Mouse (Mus musculus) left cerebral cortex, postnatal 36 days (tissue): ENCODE data around the gene Hapln2. TPM values are rescaled to one million over a fixed set of nuclear protein-coding genes. Genes with fewer than 3 reads are reported as not detected.

Experiments used
- DNase-seq, 2 experiments: peaks; one replicate each; pipeline ENCODE4 v3.0.0; 2021 to 2022; ENCODE audit warnings: low spot score in 2 of 2, mixed read lengths in 1 of 2
- intact Hi-C: fragments of 180-260 bp; cut with DNase I; formaldehyde crosslinking; loops from one replicate; pipeline ENCODE4 v1.15.1; 2025
- total RNA-seq, 2 experiments: library from RNA; stranded (reverse); gene quantifications; 2 replicates each; pipeline ENCODE4 v1.2.3; 2021

The Hapln2 gene
- total RNA-seq, 2 experiments from 2014 or later: 14.5 to 15.4 TPM

- no peak for DNase-seq
- intact Hi-C loops: loop anchor here (2.0 kb wide), 1 partner anchor 60 kb away; no protein-coding TSS in a partner anchor
These were observed 16.6 kb downstream of the Hapln2 start for GRCm38 (mm10) chr3:88010634-88011265.

GRCm38 (mm10) chr3:88005822-88006786 lies 21.3 kb downstream of the Hapln2 start:
- DNase-seq: no peak
- intact Hi-C loops: loop anchor here (10.0 kb wide), 1 partner anchor 269 kb away; no protein-coding TSS in a partner anchor

- intact Hi-C loops: loop anchor here (10.0 kb wide), 1 partner anchor 272 kb away; no protein-coding TSS in a partner anchor
- DNase-seq: no peak
These were observed 24.9 kb downstream of the Hapln2 start for GRCm38 (mm10) chr3:88002291-88002976.

- intact Hi-C loops: loop anchor here (10.0 kb wide), 1 partner anchor 274 kb away; no protein-coding TSS in a partner anchor
These were observed 26.4 kb downstream of the Hapln2 start for GRCm38 (mm10) chr3:88000816-88001595.

DNA sequence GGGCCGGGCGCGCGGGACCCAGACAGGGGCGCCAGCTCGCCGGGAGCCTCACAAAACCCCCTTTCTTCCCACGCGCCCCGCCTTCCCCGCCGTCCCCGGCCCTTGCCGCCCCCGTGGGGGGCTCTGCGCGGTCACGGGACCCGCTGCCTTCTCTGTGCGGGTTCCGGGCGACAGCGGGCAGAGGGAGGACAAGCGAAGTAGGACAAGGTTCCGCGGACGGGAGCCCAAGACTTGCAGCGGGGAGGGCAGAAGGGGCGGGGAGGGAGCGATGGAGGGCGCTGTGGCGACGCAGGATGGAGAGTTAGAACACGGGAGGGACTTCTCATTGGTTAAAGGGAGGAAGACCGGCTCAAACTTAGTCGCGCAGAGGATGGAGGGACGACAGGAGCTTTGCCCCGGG lies 27.2 kb downstream of the Hapln2 start, which contains the start of gene Bcan:
Gene Bcan, minus strand, starts transcription at position 50 of the 400 bp plus-strand sequence.
- intact Hi-C loops: loop anchor here (10.0 kb wide), 1 partner anchor 275 kb away; no protein-coding TSS in a partner anchor
- peak; percentile 48 to 59 for DNase-seq

More at GRCm38 (mm10) chr3:88000816-88001595, 26.4 kb downstream of the Hapln2 start:
- DNase-seq: no peak

DNA sequence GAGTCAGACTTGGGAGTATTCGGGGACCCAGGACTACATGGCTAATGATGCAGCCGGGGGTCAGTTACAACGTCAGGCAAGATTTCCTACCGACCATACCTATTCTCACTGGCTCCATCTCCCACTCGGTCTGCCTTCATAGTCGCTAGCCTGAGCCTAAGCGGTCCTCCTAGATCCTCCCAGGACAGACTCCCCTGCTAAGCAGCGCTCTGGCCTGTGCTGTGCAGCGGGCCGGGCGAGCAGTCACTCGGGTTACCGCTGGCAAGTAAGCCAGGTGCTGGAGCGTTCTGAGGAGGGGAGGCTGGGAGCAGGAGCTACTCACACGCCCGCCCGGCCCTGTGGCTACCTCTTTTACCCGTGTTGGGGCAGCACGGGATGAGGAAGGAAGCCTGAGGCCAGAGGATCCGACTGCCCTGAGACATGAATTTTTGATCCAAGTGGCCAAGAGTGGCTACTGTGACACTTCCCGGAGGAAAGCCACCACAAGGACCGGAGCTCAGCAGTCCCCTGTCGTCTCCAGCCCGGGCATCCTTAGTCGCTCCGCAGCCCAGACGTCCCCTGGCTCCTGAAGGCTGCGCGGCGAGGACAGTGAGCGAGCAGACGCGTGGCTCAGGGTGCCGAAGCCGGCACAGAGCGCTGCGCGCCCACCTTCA lies 28.0 kb downstream of the Hapln2 start:
- intact Hi-C loops: no loop called here
- DNase-seq: no peak

DNA sequence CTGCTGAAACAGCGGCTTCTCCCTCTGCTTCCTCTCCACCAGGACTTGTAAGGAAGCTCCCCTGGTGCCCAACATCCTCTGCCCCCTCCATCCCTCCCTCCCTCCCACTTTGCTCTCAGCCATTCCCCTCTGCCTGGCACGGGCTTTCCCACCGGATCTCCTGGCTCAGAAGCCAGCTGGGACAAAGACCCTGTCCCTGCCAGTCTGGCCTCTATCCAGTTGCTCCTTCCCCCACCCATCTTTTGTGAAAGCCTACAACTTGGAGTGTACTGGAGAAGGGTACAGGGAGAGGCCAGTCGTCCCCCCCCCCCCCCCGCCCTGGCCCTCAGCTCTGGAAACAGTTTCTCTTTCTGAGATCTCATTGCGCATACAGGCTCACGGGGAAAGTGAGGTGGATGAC lies 28.6 kb downstream of the Hapln2 start:
- DNase-seq: peak in 1 of 2 experiments; percentile 46
- intact Hi-C loops: no loop called here

GRCm38 (mm10) chr3:87996971-87997614 lies 30.3 kb downstream of the Hapln2 start:
- DNase-seq: no peak

DNA sequence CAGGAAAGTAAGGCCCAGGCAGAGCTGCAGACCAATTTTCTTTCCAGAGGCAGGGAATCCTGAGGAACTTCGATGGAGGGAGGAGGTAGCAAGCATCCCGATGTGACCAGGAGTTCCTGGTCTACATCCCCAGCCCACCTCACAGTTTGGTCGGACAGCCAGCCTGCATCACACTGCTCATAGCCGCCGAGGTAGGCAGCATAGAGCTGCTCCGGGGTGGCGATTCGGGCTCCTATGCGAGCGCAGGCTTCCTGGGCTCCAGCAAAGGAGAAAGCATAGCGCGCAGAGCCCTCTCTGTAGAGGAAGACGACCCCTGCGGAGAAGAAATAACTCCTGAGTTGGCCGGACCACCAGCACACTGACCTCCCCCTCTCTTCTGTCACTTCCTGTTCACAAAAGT lies 31.0 kb downstream of the Hapln2 start:
- intact Hi-C loops: no loop called here

More at GRCm38 (mm10) chr3:87996971-87997614, 30.3 kb downstream of the Hapln2 start:
- intact Hi-C loops: no loop called here

GRCm38 (mm10) chr3:87995331-87995730 lies 32.1 kb downstream of the Hapln2 start:
- DNase-seq: no peak
- intact Hi-C loops: no loop called here

More for the DNA sequence above, 31.0 kb downstream of the Hapln2 start:
- DNase-seq: no peak

GRCm38 (mm10) chr3:87993436-87993835 lies 33.9 kb downstream of the Hapln2 start:
- DNase-seq: no peak
- intact Hi-C loops: no loop called here

DNA sequence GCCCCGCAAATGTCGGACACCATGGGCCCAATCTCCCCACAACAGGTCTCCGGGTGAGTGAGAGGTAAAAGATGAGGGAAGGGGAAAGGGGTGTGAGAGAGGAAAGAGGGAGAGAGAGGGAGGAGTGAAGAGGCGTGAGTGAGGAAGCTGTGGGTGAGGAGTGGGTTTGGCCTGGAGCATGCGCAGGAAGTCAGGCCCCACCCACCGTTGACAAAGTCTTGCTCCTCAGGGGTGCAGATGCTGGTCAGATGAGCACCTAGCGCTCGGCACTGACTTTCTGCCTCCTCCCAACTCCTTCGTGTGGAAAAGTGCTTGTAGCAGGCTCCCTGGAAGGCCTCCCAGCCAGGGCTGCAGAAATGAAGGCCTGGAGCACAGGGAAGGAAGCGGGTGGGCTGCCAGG lies 37.4 kb downstream of the Hapln2 start:
- intact Hi-C loops: no loop called here

DNA sequence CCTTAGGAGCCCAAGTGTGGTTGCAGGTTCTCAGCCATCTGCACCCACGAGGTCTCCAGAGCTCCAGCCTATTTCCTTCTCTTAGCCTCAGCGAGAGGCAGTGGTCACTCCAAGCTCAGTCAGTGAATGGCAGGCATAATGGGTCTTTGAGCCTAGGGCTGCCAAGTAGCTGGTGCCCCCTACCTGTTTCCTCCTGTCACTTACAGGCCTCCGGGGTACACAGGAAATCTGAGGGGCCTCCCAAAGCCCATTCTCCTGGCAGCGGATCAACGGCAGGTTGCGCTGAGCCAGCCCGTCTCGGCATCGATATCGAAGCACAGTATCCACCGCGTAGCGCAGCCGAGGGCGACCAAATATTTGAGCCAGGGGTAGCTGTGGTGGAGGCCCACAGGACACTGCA lies 39.3 kb downstream of the Hapln2 start:
- no peak for DNase-seq
- intact Hi-C loops: no loop called here

More for the DNA sequence above, 37.4 kb downstream of the Hapln2 start:
- no peak for DNase-seq

GRCm38 (mm10) chr3:87987633-87988032 lies 39.8 kb downstream of the Hapln2 start:
- no peak for DNase-seq
- intact Hi-C loops: loop anchor here (1.0 kb wide), 2 partner anchors 17 to 52 kb away; no protein-coding TSS in a partner anchor

DNA sequence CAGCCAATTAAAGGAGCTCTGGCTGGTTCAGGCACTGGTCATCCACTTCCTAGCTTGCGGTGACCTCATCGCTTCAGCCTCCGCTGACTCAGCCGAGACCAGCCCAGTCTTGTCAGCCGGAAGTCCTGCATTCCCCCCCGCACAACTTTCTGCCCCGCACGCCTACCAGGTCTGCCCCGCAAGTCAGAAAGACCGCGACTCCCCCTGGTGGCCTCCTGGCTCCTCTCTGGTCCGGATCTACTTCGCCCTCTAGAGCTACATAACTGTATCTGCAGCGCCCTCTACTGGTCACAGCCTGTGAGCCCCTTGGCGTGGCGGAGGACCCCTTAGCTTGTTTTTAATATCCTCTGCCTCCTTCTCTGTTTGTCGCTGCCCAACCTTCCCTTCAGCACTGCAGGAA lies 40.5 kb downstream of the Hapln2 start:
- intact Hi-C loops: loop anchor here (1.0 kb wide), 2 partner anchors 17 to 52 kb away; no protein-coding TSS in a partner anchor
- DNase-seq: peak; percentile 83 to 85

GRCm38 (mm10) chr3:87985505-87986320 lies 41.7 kb downstream of the Hapln2 start:
- DNase-seq: no peak
- intact Hi-C loops: no loop called here

- no peak for DNase-seq
- intact Hi-C loops: no loop called here
These were observed 43.3 kb downstream of the Hapln2 start for GRCm38 (mm10) chr3:87984094-87984493.
